Mouse (Mus musculus) hindbrain, embryonic 13.5 days (tissue): ENCODE measurements around the gene Rnf31. TPM values are rescaled to one million over a fixed set of nuclear protein-coding genes. Genes with fewer than 3 reads are reported as not detected.
A peak's percentile ranks its signal among the peaks of the same experiment; 100 is the strongest.

ENCODE experiments used
- ATAC-seq: fragments of 200-750 bp; cut with Nextera tagmentation; 2 replicates; pipeline ENCODE4 v1.8.0; 2017; ENCODE audit warnings: moderate TSS enrichment; ENCODE audit not compliant: low FRiP score
- H3K27ac ChIP-seq: fragments of 300-500 bp; sonication (generic); 2 replicates; pipeline ENCODE4 v1.5.1; 2015; ENCODE audit warnings: inconsistent platforms, mild to moderate bottlenecking, moderate library complexity
- H3K27me3 ChIP-seq: fragments of 300-500 bp; sonication (generic); 2 replicates; pipeline ENCODE4 v1.6.1; 2015; ENCODE audit warnings: mild to moderate bottlenecking, inconsistent platforms
- H3K36me3 ChIP-seq: fragments of 300-500 bp; sonication (generic); 2 replicates; pipeline ENCODE4 v1.6.1; 2015; ENCODE audit warnings: mild to moderate bottlenecking, inconsistent platforms
- H3K4me1 ChIP-seq: fragments of 300-500 bp; sonication (generic); replicated peaks from 2 replicates; pipeline ENCODE4 v1.6.1; 2015; ENCODE audit warnings: inconsistent platforms
- H3K4me2 ChIP-seq: fragments of 300-500 bp; sonication (generic); 2 replicates; pipeline ENCODE4 v1.6.1; 2015; ENCODE audit warnings: inconsistent platforms, mild to moderate bottlenecking, moderate library complexity
- H3K4me3 ChIP-seq: fragments of 300-500 bp; sonication (generic); 2 replicates; pipeline ENCODE4 v1.5.1; 2015; ENCODE audit warnings: mild to moderate bottlenecking, inconsistent platforms
- H3K9ac ChIP-seq: fragments of 300-500 bp; sonication (generic); 2 replicates; pipeline ENCODE4 v1.6.1; 2015; ENCODE audit warnings: mild to moderate bottlenecking, inconsistent platforms
- H3K9me3 ChIP-seq: fragments of 300-500 bp; sonication (generic); 2 replicates; pipeline ENCODE4 v1.6.1; 2016; ENCODE audit warnings: inconsistent platforms
- WGBS: fragments of 180-500 bp; shearing (Covaris S2); methylation state at CpG from one replicate; pipeline ENCODE4 v1.1.7; 2015; 5-methylcytosine and 5-hydroxymethylcytosine counted together
- polyA plus RNA-seq: library from polyadenylated mRNA; unstranded; fragments of >200 nt; fragmentation: Nextera tagmentation; extraction: Ambion mirVana; gene quantifications from 2 replicates; pipeline ENCODE4 v1.2.1, GENCODE M21; 2015

Gene Rnf31
- polyA plus RNA-seq, 1 experiment from 2014 or later: 18.8 TPM

DNA sequence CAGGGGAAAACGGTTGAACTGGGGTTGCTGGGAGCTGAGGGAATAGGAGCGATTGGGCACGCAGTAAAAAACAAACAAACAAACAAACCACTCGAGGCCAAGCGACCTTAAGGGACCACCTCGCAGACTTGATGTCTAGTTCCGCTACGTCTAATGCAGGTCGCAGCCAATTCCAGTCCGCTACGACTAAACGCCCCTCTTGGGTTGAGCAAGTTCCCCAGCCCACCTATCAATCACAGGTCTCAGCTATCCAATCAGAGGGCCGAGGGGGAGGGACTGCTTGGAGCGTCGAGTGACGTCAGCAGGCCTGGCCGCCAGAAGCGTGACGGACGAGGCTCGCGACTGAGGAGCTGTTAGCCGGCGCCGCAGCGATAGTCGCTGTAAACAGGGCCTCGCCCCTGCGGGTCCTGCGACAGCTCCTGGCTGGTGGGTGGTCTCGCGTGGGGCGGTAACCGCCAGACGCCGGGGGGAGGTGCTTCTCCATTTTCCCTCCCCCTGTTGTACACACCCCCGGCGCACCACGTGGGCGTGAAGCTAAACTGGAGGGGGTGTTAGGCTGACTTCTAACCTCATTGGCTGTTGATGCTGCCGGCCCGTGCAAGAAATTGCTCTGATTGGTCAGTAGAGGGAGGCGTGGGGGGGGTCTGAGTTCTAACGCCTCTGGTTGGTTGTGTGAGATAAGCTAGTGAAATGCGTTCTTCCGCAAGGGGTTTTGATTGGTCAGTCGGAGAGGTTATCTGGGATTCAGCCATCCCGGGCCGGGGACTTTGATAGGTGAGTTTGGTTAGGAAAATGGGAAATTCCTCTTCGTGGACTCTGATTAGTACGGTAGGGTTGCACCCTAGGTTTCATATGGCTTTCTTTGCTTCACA, 31.1 kb upstream of the Rnf31 start, which contains the start of gene A730061H03Rik:
Gene A730061H03Rik (minus strand): TSS at position 205 of the 872 bp plus-strand sequence.
- no peaks in the 10 kb centered on the region for H3K27me3 ChIP-seq
- peak within 1 kb of the TSS; percentile 82 for H3K4me2 ChIP-seq
- peaks cover 25% of the 10 kb centered on the region for H3K36me3 ChIP-seq
- H3K9me3 ChIP-seq: no peaks in the 10 kb centered on the region
- H3K9ac ChIP-seq: peak within 1 kb of the TSS; percentile 87
- H3K27ac ChIP-seq: peak within 1 kb of the TSS; percentile 99
- under 1% methylated on average over 51 of the region's 51 CpGs for WGBS
- peak; percentile 99 for ATAC-seq
- peaks cover 19% of the 10 kb centered on the region for H3K4me1 ChIP-seq
- H3K4me3 ChIP-seq: peak within 1 kb of the TSS; percentile 64

GRCm38 (mm10) chr14:55561860-55562259, 29.6 kb upstream of the Rnf31 start:
- peak overlapping the region; percentile 36; the same call in 1 of the 2 replicates for H3K9ac ChIP-seq

DNA sequence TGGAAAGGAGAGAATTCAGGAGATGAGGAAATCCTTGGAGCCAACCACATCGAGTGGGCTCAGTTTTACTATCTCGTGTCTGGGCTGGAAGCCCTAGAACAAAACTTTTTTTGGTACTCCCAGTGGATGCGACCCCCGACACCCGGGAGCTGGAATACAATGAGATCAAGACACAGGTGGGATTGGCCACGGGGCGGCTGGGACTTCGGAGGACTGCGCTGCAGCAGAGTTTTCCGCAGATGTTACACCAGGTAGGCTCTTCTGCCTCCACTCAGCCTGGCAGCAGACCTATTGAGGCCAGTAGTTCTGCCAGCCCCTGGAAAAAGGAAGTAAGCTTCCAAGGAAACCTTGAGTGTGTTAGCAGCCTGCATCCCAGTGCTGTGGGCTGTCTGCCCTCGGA, 28.3 kb upstream of the Rnf31 start:
- Histone ChIP-seq H3K9ac (0 out of 2 replicates have a peak overlapping the region, but pooled peaks have one; percentile 39), H3K27ac (no peak overlapping the region), H3K27me3 (no peaks in the 10 kb centered on the region), H3K9me3 (no peaks in the 10 kb centered on the region), H3K4me1 (peaks cover 19% of the 10 kb centered on the region), H3K36me3 (peaks cover 53% of the 10 kb centered on the region), H3K4me2 (no peak overlapping the region), H3K4me3 (no peak overlapping the region)
- 90% methylated on average over 11 of the region's 11 CpGs for WGBS
- no peak for ATAC-seq

More at GRCm38 (mm10) chr14:55561860-55562259, 29.6 kb upstream of the Rnf31 start:
- Histone ChIP-seq H3K27ac (no peak overlapping the region), H3K27me3 (no peaks in the 10 kb centered on the region), H3K9me3 (no peaks in the 10 kb centered on the region), H3K4me3 (peak overlapping the region; percentile 64; the same call in 1 of the 2 replicates), H3K4me1 (peaks cover 19% of the 10 kb centered on the region), H3K36me3 (peaks cover 39% of the 10 kb centered on the region), H3K4me2 (peak overlapping the region; percentile 82)
- no peak for ATAC-seq
- 89% methylated on average over 10 of the region's 10 CpGs for WGBS

DNA sequence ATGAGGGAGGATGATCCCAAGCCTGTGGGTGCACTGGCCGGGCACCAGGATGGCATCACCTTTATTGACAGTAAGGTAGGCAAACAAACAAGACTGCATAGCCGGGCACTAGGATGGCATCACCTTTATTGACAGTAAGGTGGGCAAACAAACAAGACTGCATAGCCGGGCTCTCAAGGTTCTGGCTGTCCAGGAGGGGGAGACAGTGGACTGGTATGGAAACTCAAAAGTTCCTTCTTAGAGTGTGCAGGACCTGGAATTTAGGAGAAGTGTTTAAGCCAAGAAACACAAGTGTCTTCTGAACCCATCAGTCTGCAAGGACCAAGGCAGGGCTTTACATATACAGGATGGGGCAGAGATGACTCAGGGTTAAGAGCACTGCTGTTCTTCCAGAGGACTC, 25.8 kb upstream of the Rnf31 start:
- H3K27me3 ChIP-seq: no peaks in the 10 kb centered on the region
- H3K4me2 ChIP-seq: no peak overlapping the region
- ATAC-seq: no peak
- no peaks in the 10 kb centered on the region for H3K9me3 ChIP-seq
- H3K4me1 ChIP-seq: peaks cover 15% of the 10 kb centered on the region
- 90% methylated on average over 3 of the region's 3 CpGs for WGBS
- H3K27ac ChIP-seq: no peak overlapping the region
- no peak overlapping the region for H3K9ac ChIP-seq
- peaks cover 78% of the 10 kb centered on the region for H3K36me3 ChIP-seq
- no peak overlapping the region for H3K4me3 ChIP-seq

GRCm38 (mm10) chr14:55567496-55567895, 24.0 kb upstream of the Rnf31 start:
- 90% methylated on average over 3 of the region's 3 CpGs for WGBS
- Histone ChIP-seq H3K9me3 (no peaks in the 10 kb centered on the region), H3K4me3 (no peak overlapping the region), H3K36me3 (peaks cover 83% of the 10 kb centered on the region), H3K4me1 (no peaks in the 10 kb centered on the region), H3K27me3 (no peaks in the 10 kb centered on the region), H3K4me2 (no peak overlapping the region), H3K9ac (no peak overlapping the region), H3K27ac (no peak overlapping the region)
- no peak for ATAC-seq

DNA sequence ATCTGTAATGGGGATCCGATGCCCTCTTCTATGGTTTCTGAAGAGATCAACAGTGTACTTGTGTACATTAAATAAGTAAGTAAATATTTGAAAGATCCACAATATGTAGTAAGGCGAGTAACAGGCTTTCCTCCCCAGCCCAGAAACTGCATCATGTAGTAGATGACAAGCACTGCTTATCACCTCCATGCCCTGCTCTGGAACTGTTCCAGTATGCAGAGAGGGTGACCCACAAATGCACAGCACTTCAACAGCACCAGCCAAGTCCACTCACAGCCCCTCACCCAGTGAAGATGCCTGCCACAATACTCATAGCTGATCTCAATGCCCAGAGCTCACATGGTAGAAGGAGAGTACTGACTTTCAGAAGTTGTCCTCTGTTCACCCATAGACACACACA, 20.9 kb upstream of the Rnf31 start:
- Histone ChIP-seq H3K9me3 (no peaks in the 10 kb centered on the region), H3K4me2 (no peak overlapping the region), H3K9ac (no peak overlapping the region), H3K27ac (no peak overlapping the region), H3K4me3 (no peak overlapping the region), H3K4me1 (0 out of 2 replicates have a peak, but pooled peaks cover 3% of the 10 kb centered on the region), H3K27me3 (no peaks in the 10 kb centered on the region), H3K36me3 (peaks cover 56% of the 10 kb centered on the region)
- 91% methylated on average over 2 of the region's 2 CpGs for WGBS
- no peak for ATAC-seq

DNA sequence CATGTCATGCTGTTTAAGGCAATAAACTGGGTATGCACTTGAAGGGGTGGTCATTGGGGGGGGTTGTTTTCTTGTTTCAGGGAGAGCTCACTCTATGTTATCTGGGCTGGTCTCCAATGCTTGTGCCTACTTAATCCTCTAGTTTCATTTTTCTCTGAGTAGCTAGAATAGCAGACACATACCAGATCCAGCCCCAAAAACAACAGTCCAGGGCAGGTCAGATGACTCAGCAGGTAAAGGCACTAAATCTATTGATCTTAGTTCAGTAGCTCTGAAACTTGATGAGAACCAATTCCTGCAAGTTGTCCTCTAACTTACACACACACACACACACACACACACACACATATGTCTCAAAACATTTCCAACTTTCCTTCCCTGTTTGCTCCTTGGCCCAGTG, 19.7 kb upstream of the Rnf31 start:
- Histone ChIP-seq H3K4me3 (no peak overlapping the region), H3K27ac (no peak overlapping the region), H3K9ac (no peak overlapping the region), H3K27me3 (no peaks in the 10 kb centered on the region), H3K4me1 (0 out of 2 replicates have a peak, but pooled peaks cover 3% of the 10 kb centered on the region), H3K9me3 (no peaks in the 10 kb centered on the region), H3K4me2 (no peak overlapping the region), H3K36me3 (peaks cover 45% of the 10 kb centered on the region)
- no peak for ATAC-seq

- 88% methylated on average over 8 of the region's 8 CpGs for WGBS
- Histone ChIP-seq H3K36me3 (peaks cover 15% of the 10 kb centered on the region), H3K27me3 (no peaks in the 10 kb centered on the region), H3K4me3 (no peak within 1 kb of the TSS), H3K27ac (no peak within 1 kb of the TSS), H3K9me3 (no peaks in the 10 kb centered on the region), H3K4me2 (no peak within 1 kb of the TSS), H3K4me1 (peaks cover 29% of the 10 kb centered on the region), H3K9ac (0 out of 2 replicates have a peak within 1 kb of the TSS, but pooled peaks have one; percentile 0)
- ATAC-seq: no peak
Measured at GRCm38 (mm10) chr14:55575302-55575701, 16.2 kb upstream of the Rnf31 start, which contains the start of gene Fitm1. Fitm1 (plus strand) TSS chr14:55575617.

GRCm38 (mm10) chr14:55575711-55576110, 15.8 kb upstream of the Rnf31 start:
- 0 out of 2 replicates have a peak overlapping the region, but pooled peaks have one; percentile 0 for H3K9ac ChIP-seq
- H3K36me3 ChIP-seq: peaks cover 15% of the 10 kb centered on the region
- no peaks in the 10 kb centered on the region for H3K27me3 ChIP-seq
- H3K9me3 ChIP-seq: no peaks in the 10 kb centered on the region
- no peak overlapping the region for H3K27ac ChIP-seq
- 84% methylated on average over 13 of the region's 13 CpGs for WGBS
- H3K4me3 ChIP-seq: no peak overlapping the region
- H3K4me1 ChIP-seq: peaks cover 29% of the 10 kb centered on the region
- no peak for ATAC-seq
- no peak overlapping the region for H3K4me2 ChIP-seq

GRCm38 (mm10) chr14:55576376-55576775, 15.1 kb upstream of the Rnf31 start:
- Histone ChIP-seq H3K4me2 (no peak overlapping the region), H3K4me1 (peaks cover 29% of the 10 kb centered on the region), H3K9ac (no peak overlapping the region), H3K27me3 (no peaks in the 10 kb centered on the region), H3K36me3 (peaks cover 16% of the 10 kb centered on the region), H3K9me3 (no peaks in the 10 kb centered on the region), H3K4me3 (no peak overlapping the region), H3K27ac (no peak overlapping the region)
- WGBS: 84% methylated on average over 16 of the region's 16 CpGs
- ATAC-seq: no peak

DNA sequence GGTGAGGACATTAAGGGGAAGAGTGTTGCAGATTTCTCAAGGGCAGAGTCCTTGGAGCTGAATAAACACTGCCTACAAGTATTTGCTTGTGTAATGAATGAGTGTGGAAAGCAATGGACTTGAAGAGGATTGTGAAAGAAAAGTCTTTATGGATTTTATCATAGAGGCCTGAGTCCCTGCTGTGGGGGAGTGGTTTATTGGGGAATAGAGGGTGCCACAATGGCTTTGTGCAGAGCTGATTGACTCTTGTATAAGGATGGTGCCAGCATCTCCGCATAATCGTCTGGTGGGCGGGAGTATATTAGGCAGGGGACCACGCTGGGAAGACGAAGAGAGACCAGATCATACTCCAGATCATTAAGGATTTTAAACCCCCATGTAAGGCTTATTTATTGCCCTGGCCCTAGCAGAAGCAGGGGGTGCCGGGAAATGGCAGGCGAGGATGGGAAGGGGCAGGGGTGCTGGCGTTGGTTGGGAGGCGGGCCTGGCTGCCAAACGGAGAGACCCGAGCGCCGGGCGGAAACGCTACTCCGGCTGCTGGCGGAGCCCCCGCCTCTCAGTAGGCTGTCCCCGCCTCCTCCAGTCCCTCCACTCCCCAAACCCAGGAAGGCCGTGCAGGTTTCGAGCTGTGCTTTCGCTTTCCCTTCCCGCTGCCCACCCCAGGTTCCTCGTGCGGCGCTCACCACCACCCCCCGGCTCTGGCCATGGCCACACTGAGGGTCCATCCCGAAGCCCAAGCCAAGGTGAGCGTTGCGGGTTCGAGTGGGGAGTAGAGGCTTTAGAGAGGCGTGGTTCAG, 13.4 kb upstream of the Rnf31 start, which contains the start of gene Psme1:
Gene Psme1 (plus strand): TSS at position 253 of the 797 bp plus-strand sequence.
- H3K4me1 ChIP-seq: peaks cover 29% of the 10 kb centered on the region
- peak within 1 kb of the TSS; percentile 92 for H3K4me2 ChIP-seq
- peak; percentile 91 for ATAC-seq
- H3K9me3 ChIP-seq: no peaks in the 10 kb centered on the region
- WGBS: 0% methylated on average over 32 of the region's 32 CpGs
- peaks cover 23% of the 10 kb centered on the region for H3K36me3 ChIP-seq
- H3K27me3 ChIP-seq: no peaks in the 10 kb centered on the region
- peak within 1 kb of the TSS; percentile 71 for H3K4me3 ChIP-seq
- peak within 1 kb of the TSS; percentile 92 for H3K27ac ChIP-seq
- peak within 1 kb of the TSS; percentile 92 for H3K9ac ChIP-seq
